Mouse (Mus musculus) midbrain, embryonic 10.5 days (tissue): Measurements from ENCODE around the gene Mat2b. TPM values are rescaled to one million over a fixed set of nuclear protein-coding genes. Genes with fewer than 3 reads are reported as not detected.

Source experiments
- DNase-seq: peaks from one replicate; pipeline ENCODE4 v3.0.0-alpha.2; 2017; ENCODE audit warnings: low spot score
- H3K27ac ChIP-seq: fragments of 300-500 bp; sonication (generic); replicated peaks from 2 replicates; pipeline ENCODE4 v1.5.1; 2016; ENCODE audit warnings: mild to moderate bottlenecking
- H3K27me3 ChIP-seq: fragments of 300-500 bp; sonication (generic); 2 replicates; pipeline ENCODE4 v1.6.1; 2016; ENCODE audit warnings: low read depth, mild to moderate bottlenecking; ENCODE audit not compliant: poor library complexity, severe bottlenecking
- H3K36me3 ChIP-seq: fragments of 300-500 bp; sonication (generic); 2 replicates; pipeline ENCODE4 v1.6.1; 2016; ENCODE audit warnings: mild to moderate bottlenecking, moderate library complexity
- H3K4me1 ChIP-seq: fragments of 300-500 bp; sonication (generic); 2 replicates; pipeline ENCODE4 v1.6.1; 2016
- H3K4me3 ChIP-seq: fragments of 300-500 bp; sonication (generic); 2 replicates; pipeline ENCODE4 v1.5.1; 2016; ENCODE audit warnings: mild to moderate bottlenecking, moderate library complexity
- H3K9me3 ChIP-seq: fragments of 300-500 bp; sonication (generic); replicated peaks from 2 replicates; pipeline ENCODE4 v1.6.1; 2016; ENCODE audit warnings: mild to moderate bottlenecking
- WGBS: fragments of 180-500 bp; shearing (Covaris S2); methylation state at CpG from one replicate; pipeline ENCODE4 v1.1.7; 2016; 5-methylcytosine and 5-hydroxymethylcytosine counted together
- polyA plus RNA-seq: library from polyadenylated mRNA; unstranded; fragments of >200 nt; fragmentation: Nextera tagmentation; extraction: Ambion mirVana; gene quantifications from 2 replicates; pipeline ENCODE4 v1.2.1, GENCODE M21; 2016

Gene Mat2b
- polyA plus RNA-seq, 1 experiment from 2014 or later = 103 TPM

GRCm38 (mm10) chr11:40693366-40693951 is 1.5 kb downstream of the Mat2b start:
- Histone ChIP-seq H3K36me3 (0 out of 2 replicates have a peak, but pooled peaks cover under 1% of the 10 kb centered on the region), H3K27ac (peak overlapping the region; percentile 98), H3K27me3 (no peaks in the 10 kb centered on the region), H3K4me3 (peak overlapping the region; percentile 88), H3K9me3 (no peaks in the 10 kb centered on the region), H3K4me1 (peaks cover 31% of the 10 kb centered on the region)
- peak; percentile 50 for DNase-seq
- under 1% methylated on average over 16 of the region's 16 CpGs for WGBS

GRCm38 (mm10) chr11:40692511-40693365 is 2.3 kb downstream of the Mat2b start:
- peak; percentile 94 for DNase-seq
- no peaks in the 10 kb centered on the region for H3K9me3 ChIP-seq
- no peaks in the 10 kb centered on the region for H3K27me3 ChIP-seq
- H3K27ac ChIP-seq = peak overlapping the region; percentile 98
- peaks cover 8% of the 10 kb centered on the region for H3K36me3 ChIP-seq
- H3K4me3 ChIP-seq = peak overlapping the region; percentile 88
- H3K4me1 ChIP-seq = peaks cover 31% of the 10 kb centered on the region
- under 1% methylated on average over 36 of the region's 36 CpGs for WGBS

GRCm38 (mm10) chr11:40692101-40692509 is 2.9 kb downstream of the Mat2b start:
- peaks cover 14% of the 10 kb centered on the region for H3K36me3 ChIP-seq
- H3K27me3 ChIP-seq = no peaks in the 10 kb centered on the region
- H3K4me1 ChIP-seq = peaks cover 31% of the 10 kb centered on the region
- peak overlapping the region; percentile 98 for H3K27ac ChIP-seq
- H3K9me3 ChIP-seq = no peaks in the 10 kb centered on the region
- peak overlapping the region; percentile 88 for H3K4me3 ChIP-seq
- DNase-seq = no peak
- WGBS = under 1% methylated on average over 28 of the region's 28 CpGs

GRCm38 (mm10) chr11:40690444-40691127 is 4.4 kb downstream of the Mat2b start:
- H3K9me3 ChIP-seq = no peaks in the 10 kb centered on the region
- H3K27me3 ChIP-seq = no peaks in the 10 kb centered on the region
- H3K27ac ChIP-seq = no peak overlapping the region
- 88% methylated on average over 5 of the region's 5 CpGs for WGBS
- peaks cover 31% of the 10 kb centered on the region for H3K4me1 ChIP-seq
- DNase-seq = no peak
- no peak overlapping the region for H3K4me3 ChIP-seq
- peaks cover 29% of the 10 kb centered on the region for H3K36me3 ChIP-seq

- peaks cover 99% of the 10 kb centered on the region for H3K36me3 ChIP-seq
- H3K4me1 ChIP-seq = no peaks in the 10 kb centered on the region
- no peak overlapping the region for H3K27ac ChIP-seq
- WGBS = 81% methylated on average over 3 of the region's 3 CpGs
- H3K4me3 ChIP-seq = no peak overlapping the region
- H3K27me3 ChIP-seq = no peaks in the 10 kb centered on the region
- H3K9me3 ChIP-seq = no peaks in the 10 kb centered on the region
- DNase-seq = no peak
Measured at GRCm38 (mm10) chr11:40683295-40683694, 11.7 kb downstream of the Mat2b start.

- WGBS = 94% methylated on average over 3 of the region's 3 CpGs
- no peak for DNase-seq
- H3K4me1 ChIP-seq = no peaks in the 10 kb centered on the region
- H3K27me3 ChIP-seq = no peaks in the 10 kb centered on the region
- H3K4me3 ChIP-seq = no peak overlapping the region
- no peak overlapping the region for H3K27ac ChIP-seq
- peaks cover 99% of the 10 kb centered on the region for H3K36me3 ChIP-seq
- H3K9me3 ChIP-seq = peaks cover 2% of the 10 kb centered on the region; the same call in 1 of the 2 replicates
Measured at GRCm38 (mm10) chr11:40682456-40682855, 12.5 kb downstream of the Mat2b start.

- H3K27ac ChIP-seq = no peak overlapping the region
- peaks cover 6% of the 10 kb centered on the region; the same call in 1 of the 2 replicates for H3K9me3 ChIP-seq
- peaks cover 60% of the 10 kb centered on the region for H3K36me3 ChIP-seq
- no peaks in the 10 kb centered on the region for H3K4me1 ChIP-seq
- no peak for DNase-seq
- WGBS = 97% methylated on average over 1 of the region's 1 CpGs
- no peak overlapping the region for H3K4me3 ChIP-seq
- no peaks in the 10 kb centered on the region for H3K27me3 ChIP-seq
Measured at GRCm38 (mm10) chr11:40677169-40677568, 17.8 kb downstream of the Mat2b start.

GRCm38 (mm10) chr11:40675014-40675730 is 19.8 kb downstream of the Mat2b start:
- peaks cover 6% of the 10 kb centered on the region; the same call in 1 of the 2 replicates for H3K9me3 ChIP-seq
- H3K4me3 ChIP-seq = no peak overlapping the region
- H3K4me1 ChIP-seq = no peaks in the 10 kb centered on the region
- peaks cover 41% of the 10 kb centered on the region for H3K36me3 ChIP-seq
- no peak for DNase-seq
- no peaks in the 10 kb centered on the region for H3K27me3 ChIP-seq
- H3K27ac ChIP-seq = no peak overlapping the region
- WGBS = 87% methylated on average over 4 of the region's 4 CpGs

GRCm38 (mm10) chr11:40649726-40650445 is 45.1 kb downstream of the Mat2b start:
- Histone ChIP-seq H3K4me3 (no peak overlapping the region), H3K36me3 (no peaks in the 10 kb centered on the region), H3K27me3 (no peaks in the 10 kb centered on the region), H3K27ac (no peak overlapping the region), H3K4me1 (no peaks in the 10 kb centered on the region), H3K9me3 (no peaks in the 10 kb centered on the region)
- no peak for DNase-seq
- WGBS = 91% methylated on average over 8 of the region's 8 CpGs

GRCm38 (mm10) chr11:40647246-40647645 is 47.8 kb downstream of the Mat2b start:
- H3K4me1 ChIP-seq = no peaks in the 10 kb centered on the region
- no peak for DNase-seq
- H3K36me3 ChIP-seq = no peaks in the 10 kb centered on the region
- H3K27ac ChIP-seq = no peak overlapping the region
- H3K9me3 ChIP-seq = no peaks in the 10 kb centered on the region
- no peak overlapping the region for H3K4me3 ChIP-seq
- 74% methylated on average over 2 of the region's 2 CpGs for WGBS
- no peaks in the 10 kb centered on the region for H3K27me3 ChIP-seq
